Mouse (Mus musculus) heart, postnatal 4 days (tissue): ENCODE measurements around the gene St6galnac3. TPM values are rescaled to one million over a fixed set of nuclear protein-coding genes. Genes with fewer than 3 reads are reported as not detected.

Experiments used
- DNase-seq: peaks from one replicate; pipeline ENCODE4 v3.0.0; 2021
- total RNA-seq, 2 experiments: library from RNA; stranded (reverse); gene quantifications; 2 replicates each; pipeline ENCODE4 v1.2.3; 2021

The St6galnac3 gene
- total RNA-seq, 2 experiments from 2014 or later: 12.9 to 17.8 TPM

- DNase-seq: peak; percentile 42
Measured at GRCm38 (mm10) chr3:153689793-153690291, 35.1 kb downstream of the St6galnac3 start.

GRCm38 (mm10) chr3:153687896-153688295 lies 37.1 kb downstream of the St6galnac3 start:
- DNase-seq: no peak

- DNase-seq: no peak
Measured at GRCm38 (mm10) chr3:153684909-153685308, 40.1 kb downstream of the St6galnac3 start.

GRCm38 (mm10) chr3:153682303-153682702 lies 42.7 kb downstream of the St6galnac3 start:
- DNase-seq: no peak

GRCm38 (mm10) chr3:153681720-153682119 lies 43.3 kb downstream of the St6galnac3 start:
- no peak for DNase-seq

GRCm38 (mm10) chr3:153675832-153676231 lies 49.1 kb downstream of the St6galnac3 start:
- no peak for DNase-seq

- DNase-seq: peak; percentile 72
Measured at GRCm38 (mm10) chr3:153675073-153675472, 49.9 kb downstream of the St6galnac3 start.

GRCm38 (mm10) chr3:153674359-153674758 lies 50.6 kb downstream of the St6galnac3 start:
- DNase-seq: no peak

- no peak for DNase-seq
Measured at GRCm38 (mm10) chr3:153673451-153673850, 51.5 kb downstream of the St6galnac3 start.

- no peak for DNase-seq
Measured at GRCm38 (mm10) chr3:153670953-153671674, 53.9 kb downstream of the St6galnac3 start.

GRCm38 (mm10) chr3:153669737-153670435 lies 55.1 kb downstream of the St6galnac3 start:
- DNase-seq: no peak

GRCm38 (mm10) chr3:153669329-153669728 lies 55.6 kb downstream of the St6galnac3 start:
- no peak for DNase-seq

- peak; percentile 47 for DNase-seq
Measured at GRCm38 (mm10) chr3:153668447-153669290, 56.3 kb downstream of the St6galnac3 start.

GRCm38 (mm10) chr3:153664696-153665095 lies 60.3 kb downstream of the St6galnac3 start:
- no peak for DNase-seq

- no peak for DNase-seq
Measured at GRCm38 (mm10) chr3:153663841-153664427, 61.0 kb downstream of the St6galnac3 start.

- no peak for DNase-seq
Measured at GRCm38 (mm10) chr3:153662796-153663195, 62.2 kb downstream of the St6galnac3 start.

GRCm38 (mm10) chr3:153661927-153662326 lies 63.0 kb downstream of the St6galnac3 start:
- DNase-seq: peak; percentile 74

- DNase-seq: no peak
Measured at GRCm38 (mm10) chr3:153659575-153660168, 65.3 kb downstream of the St6galnac3 start.

- DNase-seq: peak; percentile 57
Measured at GRCm38 (mm10) chr3:153658051-153658777, 66.8 kb downstream of the St6galnac3 start.

- DNase-seq: peak; percentile 75
Measured at GRCm38 (mm10) chr3:153655071-153655470, 69.9 kb downstream of the St6galnac3 start.

- no peak for DNase-seq
Measured at GRCm38 (mm10) chr3:153652850-153653249, 72.1 kb downstream of the St6galnac3 start.
